Mouse (Mus musculus): Measurements from ENCODE around the gene Zbtb20. TPM values are rescaled to one million over a fixed set of nuclear protein-coding genes. Genes with fewer than 3 reads are reported as not detected.

The Zbtb20 gene
- polyA plus RNA-seq, 1 experiment from 2014 or later: 18.4 TPM

DNA sequence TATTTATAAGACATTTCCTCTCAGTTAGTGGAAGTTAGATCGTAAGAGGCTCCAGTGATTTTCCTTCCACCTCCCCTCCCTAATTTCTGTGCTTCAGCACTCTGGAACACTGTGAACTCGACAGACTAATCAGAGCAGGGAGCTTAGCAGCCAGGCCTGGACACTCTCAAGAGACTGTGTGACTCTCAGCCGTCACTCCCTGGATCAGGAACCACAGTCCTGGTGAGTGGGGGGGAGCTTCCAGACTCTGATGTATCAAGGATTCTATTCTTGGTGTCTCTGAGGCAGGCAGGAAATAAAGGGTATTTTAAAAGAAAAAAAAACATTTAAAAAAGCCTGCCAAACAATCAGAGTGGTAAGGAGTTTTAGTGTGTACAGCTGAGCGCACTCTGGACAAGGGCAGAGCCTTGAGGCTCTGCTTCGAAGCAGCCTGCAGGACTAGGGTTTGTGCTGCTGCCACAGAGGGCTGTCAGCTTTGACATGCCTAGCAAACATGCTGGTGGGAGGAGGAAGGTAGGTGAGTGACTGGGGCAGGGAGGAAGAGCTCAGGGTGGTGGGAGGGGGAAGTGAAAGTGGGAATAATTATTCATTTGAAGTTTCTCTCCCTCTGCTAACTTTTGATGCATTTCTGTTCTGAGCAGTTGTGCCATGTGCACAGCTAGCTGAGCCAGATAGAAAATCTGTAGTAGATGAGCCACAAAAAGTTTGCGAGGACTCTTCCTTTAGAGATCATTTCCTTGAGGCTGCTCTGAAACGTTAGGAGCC, 488.3 kb downstream of the Zbtb20 start:
- no peaks in the 10 kb centered on the region for H3K36me3 ChIP-seq (ENCODE audit: control insufficient read depth, insufficient read depth, low read length)
- H3K9ac ChIP-seq (ENCODE audit: low read depth, low read length): 0 out of 2 replicates have a peak overlapping the region, but pooled peaks have one; percentile 4
- no peaks in the 10 kb centered on the region for H3K9me3 ChIP-seq (ENCODE audit: control insufficient read depth, low read length)

DNA sequence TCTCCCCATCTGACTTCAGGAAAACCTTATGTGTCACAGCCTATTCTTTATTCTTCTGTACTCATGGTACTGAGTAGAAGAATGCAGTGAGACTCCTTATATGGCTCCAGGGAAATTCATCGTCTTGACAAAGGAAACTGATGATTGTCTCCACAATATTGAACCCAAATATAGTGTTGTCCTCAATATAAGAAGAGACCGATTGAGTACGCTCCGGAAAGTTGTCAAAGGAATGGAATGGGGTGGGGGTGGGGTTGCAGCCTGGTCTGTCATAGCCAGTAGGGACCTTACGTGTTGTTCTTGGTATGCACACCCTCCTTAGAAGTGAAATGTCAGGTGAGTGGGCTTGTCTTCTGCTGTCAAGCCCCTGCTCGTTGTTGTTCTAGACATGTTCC, 488.8 kb downstream of the Zbtb20 start:
- H3K4me1 ChIP-seq (ENCODE audit: control insufficient read depth, insufficient read depth, low read length): peaks cover 11% of the 10 kb centered on the region; the same call in 1 of the 2 replicates
- H3K4me2 ChIP-seq (ENCODE audit: low read depth, low read length): no peak overlapping the region
- H3K9ac ChIP-seq (ENCODE audit: low read depth, low read length): no peak overlapping the region
- H3K27me3 ChIP-seq (replicated peaks; ENCODE audit: control insufficient read depth, insufficient read depth, low read length): no peaks in the 10 kb centered on the region
- 83% methylated on average over 6 of the region's 6 CpGs for WGBS
- H3K4me3 ChIP-seq (ENCODE audit: low read length): no peak overlapping the region
- peak overlapping the region; percentile 73; the same call in 1 of the 2 replicates for H3K27ac ChIP-seq (ENCODE audit: low read length)
- no peaks in the 10 kb centered on the region for H3K36me3 ChIP-seq (ENCODE audit: control insufficient read depth, insufficient read depth, low read length)
- ATAC-seq: peak; percentile 34; the same call in 1 of the 2 replicates
- no peaks in the 10 kb centered on the region for H3K9me3 ChIP-seq (ENCODE audit: control insufficient read depth, low read length)

More for the DNA sequence above, 488.3 kb downstream of the Zbtb20 start:
- Histone ChIP-seq H3K4me2 (ENCODE audit: low read depth, low read length) (0 out of 2 replicates have a peak overlapping the region, but pooled peaks have one; percentile 11), H3K27ac (ENCODE audit: low read length) (peak overlapping the region; percentile 73), H3K27me3 (replicated peaks; ENCODE audit: control insufficient read depth, insufficient read depth, low read length) (no peaks in the 10 kb centered on the region), H3K4me1 (ENCODE audit: control insufficient read depth, insufficient read depth, low read length) (peaks cover 11% of the 10 kb centered on the region; the same call in 1 of the 2 replicates), H3K4me3 (ENCODE audit: low read length) (no peak overlapping the region)
- 24% methylated on average over 7 of the region's 7 CpGs for WGBS
- peak; percentile 88 for ATAC-seq

DNA sequence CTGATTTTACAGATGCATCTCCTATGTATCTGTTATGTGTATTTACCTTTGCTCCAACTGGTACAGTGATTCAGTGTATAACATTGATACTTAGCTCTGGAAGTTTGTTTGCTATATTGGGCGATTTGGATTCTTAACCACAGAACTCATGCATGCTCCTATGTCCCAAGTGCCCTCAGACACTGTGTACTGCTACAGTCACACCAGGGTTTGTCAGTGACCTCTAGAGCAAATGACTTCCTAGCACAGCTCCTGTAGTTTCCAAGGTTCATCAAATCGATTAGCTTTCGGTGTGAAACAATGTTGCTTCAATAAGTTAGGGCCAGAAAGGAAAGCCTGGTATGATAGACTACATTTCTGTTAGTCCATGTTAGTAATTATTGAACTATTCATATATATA, 489.6 kb downstream of the Zbtb20 start:
- no peaks in the 10 kb centered on the region for H3K27me3 ChIP-seq (replicated peaks; ENCODE audit: control insufficient read depth, insufficient read depth, low read length)
- H3K9me3 ChIP-seq (ENCODE audit: control insufficient read depth, low read length): no peaks in the 10 kb centered on the region
- no peak overlapping the region for H3K4me2 ChIP-seq (ENCODE audit: low read depth, low read length)
- no peak for ATAC-seq
- no peak overlapping the region for H3K9ac ChIP-seq (ENCODE audit: low read depth, low read length)
- H3K4me3 ChIP-seq (ENCODE audit: low read length): no peak overlapping the region
- H3K27ac ChIP-seq (ENCODE audit: low read length): no peak overlapping the region
- peaks cover 11% of the 10 kb centered on the region; the same call in 1 of the 2 replicates for H3K4me1 ChIP-seq (ENCODE audit: control insufficient read depth, insufficient read depth, low read length)
- no peaks in the 10 kb centered on the region for H3K36me3 ChIP-seq (ENCODE audit: control insufficient read depth, insufficient read depth, low read length)
- WGBS: 91% methylated on average over 3 of the region's 3 CpGs

DNA sequence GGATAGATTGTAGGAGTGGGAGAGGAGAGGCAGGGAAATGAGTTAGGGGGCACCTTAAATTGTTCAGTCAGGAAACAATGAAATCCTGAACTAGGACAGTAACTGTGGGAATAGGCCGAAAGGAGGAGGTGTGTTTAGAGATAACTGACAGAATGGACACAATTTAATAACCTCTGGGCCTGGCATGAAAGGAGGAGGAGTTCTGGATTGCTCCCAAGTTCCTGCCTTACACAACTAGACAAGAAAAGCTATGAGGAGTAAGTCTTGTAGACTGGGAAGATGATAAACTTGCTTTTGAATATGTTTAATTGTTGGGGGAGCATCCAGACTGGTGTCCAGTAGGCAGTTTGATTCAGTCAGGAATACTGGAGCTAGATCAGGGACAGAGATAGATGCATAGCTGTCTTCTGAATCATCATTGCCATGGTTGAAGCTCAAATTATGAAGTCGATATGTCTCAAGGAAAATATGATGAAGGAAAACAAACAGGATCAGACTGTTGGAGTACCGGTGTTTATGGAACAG, 494.9 kb downstream of the Zbtb20 start:
- Histone ChIP-seq H3K27ac (ENCODE audit: low read length) (no peak overlapping the region), H3K4me2 (ENCODE audit: low read depth, low read length) (no peak overlapping the region), H3K9me3 (ENCODE audit: control insufficient read depth, low read length) (no peaks in the 10 kb centered on the region), H3K9ac (ENCODE audit: low read depth, low read length) (no peak overlapping the region), H3K27me3 (replicated peaks; ENCODE audit: control insufficient read depth, insufficient read depth, low read length) (no peaks in the 10 kb centered on the region), H3K4me1 (ENCODE audit: control insufficient read depth, insufficient read depth, low read length) (no peaks in the 10 kb centered on the region), H3K4me3 (ENCODE audit: low read length) (no peak overlapping the region), H3K36me3 (ENCODE audit: control insufficient read depth, insufficient read depth, low read length) (no peaks in the 10 kb centered on the region)
- no peak for ATAC-seq
- WGBS: 76% methylated on average over 3 of the region's 3 CpGs

DNA sequence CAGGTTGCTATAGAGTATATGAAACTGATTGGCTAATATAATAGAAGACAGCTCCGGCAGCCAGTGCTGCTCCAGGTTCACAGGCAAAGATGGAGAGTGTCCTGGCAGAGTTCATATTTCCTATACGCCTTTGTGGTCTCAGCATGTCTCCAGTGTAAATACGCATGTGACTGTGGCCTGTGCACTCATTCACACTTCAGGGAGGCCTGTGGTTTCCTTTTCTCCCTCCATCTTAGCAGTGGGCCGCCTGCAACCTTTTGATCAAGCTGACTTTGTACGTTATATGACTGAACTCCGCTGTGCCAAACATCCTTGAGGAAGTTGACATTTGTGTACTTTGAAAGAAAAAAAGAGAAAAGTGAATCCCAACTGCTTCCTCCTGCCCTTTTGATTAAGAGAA, 501.1 kb downstream of the Zbtb20 start:
- no peak overlapping the region for H3K9ac ChIP-seq (ENCODE audit: low read depth, low read length)
- H3K4me3 ChIP-seq (ENCODE audit: low read length): no peak overlapping the region
- no peak overlapping the region for H3K27ac ChIP-seq (ENCODE audit: low read length)
- H3K4me1 ChIP-seq (ENCODE audit: control insufficient read depth, insufficient read depth, low read length): no peaks in the 10 kb centered on the region
- no peaks in the 10 kb centered on the region for H3K9me3 ChIP-seq (ENCODE audit: control insufficient read depth, low read length)
- no peaks in the 10 kb centered on the region for H3K36me3 ChIP-seq (ENCODE audit: control insufficient read depth, insufficient read depth, low read length)
- WGBS: 73% methylated on average over 6 of the region's 6 CpGs
- H3K4me2 ChIP-seq (ENCODE audit: low read depth, low read length): no peak overlapping the region
- no peaks in the 10 kb centered on the region for H3K27me3 ChIP-seq (replicated peaks; ENCODE audit: control insufficient read depth, insufficient read depth, low read length)
- no peak for ATAC-seq

DNA sequence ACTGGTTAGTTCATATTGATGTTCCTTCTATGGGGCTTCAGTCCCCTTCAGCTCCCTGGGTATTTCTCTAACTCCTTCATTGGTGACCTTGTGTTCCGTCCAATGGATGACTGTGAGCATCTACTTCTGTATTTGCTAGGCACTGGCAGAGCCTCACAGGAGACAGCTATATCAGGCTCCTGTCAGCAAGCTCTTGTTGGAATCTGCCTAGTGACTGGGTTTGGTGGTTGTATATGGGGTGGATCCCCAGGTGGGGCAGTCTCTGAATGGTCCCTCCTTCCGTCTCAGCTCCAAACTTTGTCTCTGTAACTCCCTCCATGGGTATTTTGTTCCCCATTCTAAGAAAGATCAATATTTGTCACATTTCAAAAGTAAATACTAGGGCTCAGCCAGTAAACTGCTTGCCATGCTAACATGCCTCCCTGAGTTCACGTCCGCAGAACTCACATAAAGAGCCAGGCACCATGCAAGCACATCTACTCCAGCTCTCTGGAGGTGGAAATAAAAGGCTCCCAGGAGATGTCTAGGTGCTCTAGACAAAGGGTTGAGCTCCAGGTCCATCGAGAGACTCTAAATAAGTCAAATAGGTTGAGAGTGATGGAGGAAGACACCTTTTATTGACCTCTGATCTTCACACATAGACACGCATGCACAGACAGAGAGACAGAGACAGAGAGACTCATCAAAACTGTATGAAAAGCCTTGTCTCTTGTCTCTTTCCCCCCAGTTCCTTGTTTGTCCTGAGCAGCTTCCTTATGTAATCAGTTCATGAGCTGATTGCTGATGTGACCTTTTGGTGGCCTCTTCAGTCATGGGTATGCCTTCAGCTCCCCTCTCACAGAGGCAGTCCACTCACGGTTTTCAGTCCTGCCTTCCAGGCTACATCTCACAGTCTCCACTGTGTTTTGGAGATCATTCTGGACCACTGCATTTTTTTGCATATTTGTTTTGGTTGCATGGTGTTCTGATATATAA, 504.0 kb downstream of the Zbtb20 start:
- WGBS: 80% methylated on average over 7 of the region's 7 CpGs
- no peaks in the 10 kb centered on the region for H3K27me3 ChIP-seq (replicated peaks; ENCODE audit: control insufficient read depth, insufficient read depth, low read length)
- H3K36me3 ChIP-seq (ENCODE audit: control insufficient read depth, insufficient read depth, low read length): no peaks in the 10 kb centered on the region
- H3K9ac ChIP-seq (ENCODE audit: low read depth, low read length): no peak overlapping the region
- H3K9me3 ChIP-seq (ENCODE audit: control insufficient read depth, low read length): no peaks in the 10 kb centered on the region
- H3K4me1 ChIP-seq (ENCODE audit: control insufficient read depth, insufficient read depth, low read length): no peaks in the 10 kb centered on the region
- ATAC-seq: no peak
- no peak overlapping the region for H3K4me2 ChIP-seq (ENCODE audit: low read depth, low read length)
- H3K27ac ChIP-seq (ENCODE audit: low read length): no peak overlapping the region
- no peak overlapping the region for H3K4me3 ChIP-seq (ENCODE audit: low read length)

DNA sequence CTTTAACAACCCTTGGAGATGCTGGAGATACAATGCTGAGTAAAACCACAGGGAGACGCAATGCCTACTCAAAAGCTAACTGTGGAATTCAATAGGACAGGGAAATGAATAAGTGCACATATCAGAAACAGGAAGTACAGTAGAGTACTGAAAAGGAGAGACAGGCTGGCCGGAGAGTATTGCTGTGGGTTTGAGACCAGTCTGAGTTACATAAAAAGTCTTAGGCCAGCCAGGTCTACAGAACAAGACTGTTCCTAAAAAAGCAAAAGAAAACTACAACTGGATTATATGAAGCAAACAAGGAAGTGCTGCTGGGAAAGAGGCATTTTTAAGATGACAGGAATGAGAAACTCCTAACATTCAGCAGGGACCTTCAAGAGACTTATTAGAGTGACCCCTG, 505.5 kb downstream of the Zbtb20 start:
- Histone ChIP-seq H3K4me1 (ENCODE audit: control insufficient read depth, insufficient read depth, low read length) (no peaks in the 10 kb centered on the region), H3K27me3 (replicated peaks; ENCODE audit: control insufficient read depth, insufficient read depth, low read length) (no peaks in the 10 kb centered on the region), H3K4me2 (ENCODE audit: low read depth, low read length) (no peak overlapping the region), H3K27ac (ENCODE audit: low read length) (no peak overlapping the region), H3K4me3 (ENCODE audit: low read length) (no peak overlapping the region), H3K9me3 (ENCODE audit: control insufficient read depth, low read length) (no peaks in the 10 kb centered on the region), H3K36me3 (ENCODE audit: control insufficient read depth, insufficient read depth, low read length) (no peaks in the 10 kb centered on the region), H3K9ac (ENCODE audit: low read depth, low read length) (no peak overlapping the region)
- WGBS: 74% methylated on average over 2 of the region's 2 CpGs
- ATAC-seq: no peak

DNA sequence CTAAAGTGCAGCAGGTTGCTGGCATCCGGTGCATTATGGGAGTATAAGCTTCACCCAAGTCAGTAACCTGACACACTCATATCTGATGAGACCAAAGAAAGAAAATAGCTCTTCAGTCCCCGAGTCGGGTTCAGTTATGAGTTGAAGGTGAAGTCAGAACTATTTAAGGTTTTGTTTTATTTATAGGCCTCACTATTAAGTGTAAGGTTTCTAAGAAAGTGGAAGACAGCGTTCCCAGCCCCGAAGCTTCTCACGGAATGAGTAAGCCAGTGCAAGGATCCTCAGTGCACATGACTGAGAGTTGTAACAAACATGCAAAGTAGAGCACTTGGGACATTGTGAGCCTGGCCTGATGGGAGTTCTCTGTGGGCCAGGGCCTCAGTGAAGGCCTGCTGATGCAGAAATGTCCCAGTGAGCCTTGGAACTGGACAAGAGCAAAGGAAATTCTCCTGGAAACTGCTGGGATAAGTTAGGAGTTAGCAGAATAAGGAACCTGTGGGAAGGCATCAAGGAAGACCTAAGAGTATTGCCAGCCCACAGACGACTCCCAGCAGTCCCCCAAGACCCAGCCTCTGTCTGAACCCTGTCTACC, 507.6 kb downstream of the Zbtb20 start:
- 82% methylated on average over 7 of the region's 7 CpGs for WGBS
- H3K9me3 ChIP-seq (ENCODE audit: control insufficient read depth, low read length): no peaks in the 10 kb centered on the region
- no peak overlapping the region for H3K4me2 ChIP-seq (ENCODE audit: low read depth, low read length)
- H3K4me3 ChIP-seq (ENCODE audit: low read length): no peak overlapping the region
- no peaks in the 10 kb centered on the region for H3K4me1 ChIP-seq (ENCODE audit: control insufficient read depth, insufficient read depth, low read length)
- no peaks in the 10 kb centered on the region for H3K27me3 ChIP-seq (replicated peaks; ENCODE audit: control insufficient read depth, insufficient read depth, low read length)
- no peak overlapping the region for H3K27ac ChIP-seq (ENCODE audit: low read length)
- no peak for ATAC-seq
- no peak overlapping the region for H3K9ac ChIP-seq (ENCODE audit: low read depth, low read length)
- H3K36me3 ChIP-seq (ENCODE audit: control insufficient read depth, insufficient read depth, low read length): no peaks in the 10 kb centered on the region

All from intestine, embryonic 16.5 days (tissue).